Mouse (Mus musculus) ES-Bruce4 (cell line): ENCODE data around the gene Hacd3. TPM values are rescaled to one million over a fixed set of nuclear protein-coding genes. Genes with fewer than 3 reads are reported as not detected.

ENCODE experiments used
- H3K27ac ChIP-seq: 2 replicates; pipeline ENCODE4 v1.5.1; 2012; ENCODE audit warnings: low read length, inconsistent platforms; ENCODE audit not compliant: insufficient read depth
- H3K27me3 ChIP-seq: 2 replicates; pipeline ENCODE4 v1.6.1; 2012; ENCODE audit warnings: mild to moderate bottlenecking, low read length, inconsistent platforms; ENCODE audit not compliant: control insufficient read depth, poor library complexity, insufficient read depth, severe bottlenecking
- H3K36me3 ChIP-seq: 2 replicates; pipeline ENCODE4 v1.6.1; 2012; ENCODE audit warnings: inconsistent platforms, mild to moderate bottlenecking, low read length, moderate library complexity; ENCODE audit not compliant: control insufficient read depth, poor library complexity, insufficient read depth, severe bottlenecking
- H3K4me1 ChIP-seq: one replicate; pipeline ENCODE4 v1.8.1; 2011; ENCODE audit warnings: low read length; ENCODE audit not compliant: control insufficient read depth, insufficient read depth
- H3K4me3 ChIP-seq: 2 replicates; pipeline ENCODE4 v1.5.1; 2011; ENCODE audit warnings: low read depth, mild to moderate bottlenecking, low read length
- H3K9ac ChIP-seq: 2 replicates; pipeline ENCODE4 v1.6.1; 2012; ENCODE audit warnings: low read depth, mild to moderate bottlenecking, inconsistent platforms; ENCODE audit not compliant: poor library complexity, severe bottlenecking
- H3K9me3 ChIP-seq: replicated peaks from 2 replicates; pipeline ENCODE4 v1.6.1; 2012; ENCODE audit warnings: mild to moderate bottlenecking, low read length, inconsistent platforms; ENCODE audit not compliant: control insufficient read depth, poor library complexity, insufficient read depth, severe bottlenecking
- CTCF ChIP-seq: IDR thresholded peaks from one replicate; pipeline ENCODE4 v1.8.1; 2011; ENCODE audit warnings: low read depth, low read length
- EP300 ChIP-seq: IDR thresholded peaks from 2 replicates; pipeline ENCODE4 v1.6.1; 2011; ENCODE audit warnings: low read depth, low read length; ENCODE audit not compliant: insufficient read depth
- POLR2A ChIP-seq: IDR thresholded peaks from one replicate; pipeline ENCODE4 v1.8.1; 2011; ENCODE audit warnings: low read length; ENCODE audit not compliant: insufficient read depth
- polyA plus RNA-seq: library from polyadenylated mRNA; stranded (reverse); fragments of >200 nt; gene quantifications from 2 replicates; pipeline ENCODE4 v1.2.4, GENCODE M21; 2011; ENCODE audit warnings: low read depth; ENCODE audit not compliant: missing spikeins, insufficient read depth, insufficient read length

Gene Hacd3
- polyA plus RNA-seq, 1 experiment: 31.6 TPM

DNA sequence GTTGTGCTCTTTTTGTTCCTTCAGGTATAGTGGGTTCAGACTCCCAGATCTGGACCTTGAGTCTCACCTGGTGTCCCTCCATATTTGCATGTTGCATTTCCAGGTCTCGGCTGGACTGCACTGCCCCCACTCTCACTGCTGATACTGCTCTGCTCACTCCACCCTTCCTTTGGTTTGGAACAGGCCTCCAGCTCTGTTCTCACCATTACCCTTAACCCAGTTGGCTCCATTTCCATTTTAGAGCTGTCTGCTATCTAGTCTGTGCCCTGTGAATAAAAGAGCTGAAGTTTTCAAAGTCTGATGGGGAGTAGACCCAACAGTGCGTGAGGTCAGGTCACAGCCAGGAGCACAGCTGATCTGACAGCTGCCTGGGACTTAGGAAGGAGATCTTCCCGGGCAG is 40.9 kb downstream of the Hacd3 start:
- TF ChIP-seq POLR2A (no peak), EP300 (no peak), CTCF (no peak)
- H3K36me3 ChIP-seq: peaks cover 25% of the 10 kb centered on the region
- H3K27ac ChIP-seq: no peak overlapping the region

DNA sequence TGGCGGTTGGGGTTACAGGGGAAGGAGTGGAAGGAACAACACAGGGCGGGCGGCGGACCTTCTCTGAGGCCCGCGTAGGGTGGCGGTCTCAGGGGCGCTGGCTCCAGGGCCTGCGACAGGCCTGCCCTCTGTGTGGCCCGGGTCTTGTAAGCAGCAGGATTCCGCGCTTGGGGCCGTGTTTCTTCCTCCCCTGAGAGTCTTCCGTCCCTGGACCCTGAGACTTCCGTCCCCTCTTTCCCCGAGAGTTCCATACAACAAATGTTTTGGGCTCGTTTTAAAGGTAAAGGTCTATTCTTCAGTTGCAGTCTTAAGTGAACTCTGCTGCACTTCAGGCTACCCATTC is 60.5 kb downstream of the Hacd3 start:
- Histone ChIP-seq H3K27me3 (no peaks in the 10 kb centered on the region), H3K4me1 (peaks cover 2% of the 10 kb centered on the region), H3K36me3 (peaks cover 21% of the 10 kb centered on the region)

More for the DNA sequence above, 40.9 kb downstream of the Hacd3 start:
- H3K9ac ChIP-seq: no peak overlapping the region
- H3K4me1 ChIP-seq: no peaks in the 10 kb centered on the region
- H3K27me3 ChIP-seq: no peaks in the 10 kb centered on the region
- H3K4me3 ChIP-seq: no peak overlapping the region
- no peaks in the 10 kb centered on the region for H3K9me3 ChIP-seq

DNA sequence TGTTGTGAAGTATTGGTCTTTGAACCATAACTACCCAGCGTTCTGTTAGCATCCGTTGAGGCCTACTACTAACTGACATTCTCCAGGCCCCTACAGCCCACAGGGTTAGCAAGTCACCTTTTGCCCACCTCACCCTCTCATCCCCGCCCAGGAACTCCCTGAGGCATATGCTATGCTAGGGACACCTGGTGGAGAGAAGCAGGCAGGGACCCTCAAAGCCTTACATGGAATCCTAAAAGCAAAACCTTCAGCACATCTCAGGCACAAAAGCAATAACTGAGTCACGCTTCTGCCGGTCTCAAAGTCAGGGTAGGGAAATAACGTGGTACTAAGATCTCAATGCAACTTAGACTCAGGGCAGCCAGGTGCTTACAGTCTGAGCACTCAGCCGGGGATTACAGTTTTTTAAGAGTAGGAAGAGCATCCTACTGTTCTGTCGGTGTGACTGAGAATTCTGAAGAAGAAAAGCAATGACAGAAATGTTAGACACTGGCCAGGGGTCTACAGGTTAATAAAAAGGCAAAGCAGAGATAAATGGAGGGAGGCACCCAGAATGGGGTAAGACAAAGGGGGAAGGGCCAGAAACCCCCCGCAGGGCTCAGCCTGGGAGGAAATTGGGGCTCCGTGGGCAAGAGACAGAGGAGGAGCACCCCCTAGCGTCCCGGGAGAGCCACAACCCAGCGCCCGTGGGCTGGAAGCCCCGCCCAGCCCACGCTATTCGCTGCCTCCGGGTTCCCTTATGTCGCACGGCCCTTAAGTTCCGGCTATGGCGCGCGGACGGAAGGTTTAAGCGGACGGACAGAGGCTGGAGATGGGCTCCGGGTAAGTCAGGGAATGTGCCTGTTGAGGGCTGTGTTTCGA is 61.1 kb downstream of the Hacd3 start, which contains the start of gene Ints14:
Ints14 (plus strand) TSS at position 789 of the 861 bp plus-strand sequence.
- Histone ChIP-seq H3K27me3 (no peaks in the 10 kb centered on the region), H3K4me1 (peaks cover 2% of the 10 kb centered on the region), H3K9me3 (no peaks in the 10 kb centered on the region), H3K4me3 (peak within 1 kb of the TSS; percentile 79), H3K36me3 (peaks cover 15% of the 10 kb centered on the region), H3K27ac (peak within 1 kb of the TSS; percentile 73), H3K9ac (peak within 1 kb of the TSS; percentile 83)
- peak; percentile 61 for TF ChIP-seq CTCF
- peak; percentile 64 for TF ChIP-seq POLR2A
- TF ChIP-seq EP300: 0 out of 2 replicates have a peak, but pooled peaks have one; percentile 36

More for the DNA sequence above, 60.5 kb downstream of the Hacd3 start:
- H3K9me3 ChIP-seq: no peaks in the 10 kb centered on the region
- peak overlapping the region; percentile 83 for H3K9ac ChIP-seq
- no peak for TF ChIP-seq POLR2A
- TF ChIP-seq EP300: no peak
- H3K4me3 ChIP-seq: peak overlapping the region; percentile 79
- no peak overlapping the region for H3K27ac ChIP-seq

DNA sequence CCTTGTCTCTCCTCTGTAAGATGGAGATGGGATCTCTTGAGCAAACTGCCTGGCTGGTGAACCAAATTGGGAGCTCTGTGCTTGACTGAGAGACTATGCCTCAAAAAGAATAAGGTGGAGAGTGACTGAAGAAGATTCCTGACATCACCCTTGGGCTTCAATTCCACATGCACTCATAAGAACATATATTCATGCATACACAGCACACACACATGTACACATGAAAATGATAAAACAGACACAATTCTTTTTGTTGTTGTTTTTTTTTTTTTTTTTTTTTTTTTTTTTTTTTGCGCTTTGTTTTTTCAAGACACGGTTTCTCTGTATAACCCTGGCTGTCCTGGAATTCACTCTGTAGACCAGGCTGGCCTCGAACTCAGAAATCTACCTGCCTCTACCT is 64.2 kb downstream of the Hacd3 start:
- no peak for TF ChIP-seq EP300
- no peak for TF ChIP-seq POLR2A
- no peak for TF ChIP-seq CTCF
- H3K36me3 ChIP-seq: no peaks in the 10 kb centered on the region; the same call in 1 of the 2 replicates
- peaks cover 2% of the 10 kb centered on the region for H3K4me1 ChIP-seq
- no peak overlapping the region for H3K27ac ChIP-seq
- no peaks in the 10 kb centered on the region for H3K9me3 ChIP-seq
- no peaks in the 10 kb centered on the region for H3K27me3 ChIP-seq
- no peak overlapping the region for H3K4me3 ChIP-seq
- no peak overlapping the region for H3K9ac ChIP-seq

DNA sequence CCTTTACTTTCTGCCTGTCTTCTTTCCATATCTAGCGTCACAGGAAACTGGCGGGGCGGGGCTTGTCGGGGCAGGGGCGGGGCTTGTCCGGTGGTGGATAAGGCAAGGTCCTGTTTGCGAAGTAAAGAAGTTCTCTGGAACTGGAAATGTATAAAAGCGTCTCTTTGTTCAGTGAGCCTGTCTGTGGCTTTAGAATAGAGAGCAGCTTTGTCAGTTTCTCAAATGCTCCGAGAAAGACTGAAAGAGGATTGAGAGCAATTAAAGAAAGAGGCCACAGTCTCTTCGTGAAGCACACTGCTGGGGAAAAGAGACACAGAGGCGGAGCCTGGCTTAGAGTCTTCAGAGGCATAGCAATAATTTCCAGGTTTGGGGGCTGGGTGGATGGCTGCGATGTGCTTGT is 65.2 kb downstream of the Hacd3 start:
- H3K9ac ChIP-seq: peak overlapping the region; percentile 71
- H3K27ac ChIP-seq: no peak overlapping the region
- H3K27me3 ChIP-seq: no peaks in the 10 kb centered on the region
- no peak for TF ChIP-seq CTCF
- no peak for TF ChIP-seq POLR2A
- no peak for TF ChIP-seq EP300
- H3K36me3 ChIP-seq: no peaks in the 10 kb centered on the region
- no peaks in the 10 kb centered on the region for H3K4me1 ChIP-seq
- H3K4me3 ChIP-seq: peak overlapping the region; percentile 47
- H3K9me3 ChIP-seq: no peaks in the 10 kb centered on the region

DNA sequence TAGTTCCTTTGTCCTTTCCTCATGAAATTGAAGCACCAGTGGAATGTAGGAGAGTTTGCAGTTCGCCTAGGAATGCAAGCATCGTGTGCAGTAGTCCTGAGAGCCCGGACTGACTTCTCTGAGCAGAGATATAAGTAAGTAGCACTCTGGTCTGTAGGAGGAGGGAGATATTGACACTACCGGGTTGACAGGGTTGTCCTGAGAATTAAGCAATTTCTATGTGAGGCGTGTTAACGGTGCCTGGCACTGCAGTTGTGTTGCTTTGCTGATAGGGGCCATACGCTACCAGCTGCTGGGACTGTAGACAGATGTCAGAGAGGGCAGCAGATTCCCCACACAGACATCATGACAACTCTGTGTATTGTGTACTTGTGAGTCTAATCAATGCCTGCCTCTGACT is 68.3 kb downstream of the Hacd3 start:
- Histone ChIP-seq H3K9me3 (no peaks in the 10 kb centered on the region), H3K27ac (no peak overlapping the region), H3K4me1 (no peaks in the 10 kb centered on the region), H3K36me3 (no peaks in the 10 kb centered on the region), H3K9ac (no peak overlapping the region), H3K4me3 (no peak overlapping the region), H3K27me3 (no peaks in the 10 kb centered on the region)
- TF ChIP-seq CTCF (no peak), POLR2A (no peak), EP300 (no peak)
